Mouse (Mus musculus) lung, adult 10 weeks (tissue): ENCODE data around the gene Prl3d3. TPM values are rescaled to one million over a fixed set of nuclear protein-coding genes. Genes with fewer than 3 reads are reported as not detected.

Source experiments
- polyA plus RNA-seq: library from polyadenylated mRNA; stranded (reverse); fragments of 350-450 nt; fragmentation: Illumina TruSeq; extraction: RNeasy Lipid Tissue Mini Kit (QIAGEN cat#74804); gene quantifications from one replicate; pipeline ENCODE4 v1.2.3, GENCODE M21; 2014; ENCODE audit warnings: low read depth, low replicate concordance; ENCODE audit not compliant: insufficient read depth

Gene Prl3d3
- polyA plus RNA-seq: not detected

DNA sequence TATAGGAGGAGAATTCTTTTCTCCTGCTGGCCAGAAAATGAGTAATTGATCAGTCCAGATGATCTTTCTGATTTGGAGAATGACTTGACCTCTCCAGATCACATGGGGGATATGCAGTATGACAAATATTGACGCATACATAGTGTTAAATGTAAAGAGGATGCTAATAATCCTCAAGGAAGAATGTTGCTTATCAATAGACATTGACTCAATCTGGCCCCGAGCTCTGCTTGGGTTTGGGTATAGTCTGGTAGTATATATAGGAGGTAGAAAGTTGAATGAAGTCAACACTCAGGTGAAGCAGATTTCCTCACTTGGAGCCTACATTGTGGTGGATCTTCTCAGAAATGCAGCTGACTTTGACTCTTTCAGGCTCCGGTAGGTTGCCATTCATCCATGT lies at the start of gene Prl3d3:
TSS of gene Prl3d3 (plus strand) at position 301 of the 400 bp plus-strand sequence.

DNA sequence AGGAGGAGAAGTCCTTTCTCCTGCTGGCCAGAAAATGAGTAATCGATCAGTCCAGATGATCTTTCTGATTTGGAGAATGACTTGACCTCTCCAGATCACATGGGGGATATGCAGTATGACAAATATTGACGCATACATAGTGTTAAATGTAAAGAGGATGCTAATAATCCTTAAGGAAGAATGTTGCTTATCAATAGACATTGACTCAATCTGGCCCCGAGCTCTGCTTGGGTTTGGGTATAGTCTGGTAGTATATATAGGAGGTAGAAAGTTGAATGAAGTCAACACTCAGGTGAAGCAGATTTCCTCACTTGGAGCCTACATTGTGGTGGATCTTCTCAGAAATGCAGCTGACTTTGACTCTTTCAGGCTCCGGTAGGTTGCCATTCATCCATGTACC lies 35.2 kb upstream of the Prl3d3 start, which contains the start of gene Prl3d2:
TSS of gene Prl3d2 (plus strand) at position 301 of the 400 bp plus-strand sequence.

GRCm38 (mm10) chr13:27196359-27196758 lies 39.8 kb downstream of the Prl3d3 start, which contains the start of gene Prl3c1:
TSS of gene Prl3c1 (plus strand) at chr13:27196659.

Other genes with a start within 250 kb of the Prl3d3 start
- gene Prl, start 99.2 kb upstream of the Prl3d3 start, polyA plus RNA-seq: not detected
- gene Prl3d1, start 62.6 kb upstream of the Prl3d3 start, polyA plus RNA-seq: not detected
- not detected for gene Prl3d2, start 35.1 kb upstream of the Prl3d3 start, polyA plus RNA-seq
- gene Prl3c1, start 39.9 kb downstream of the Prl3d3 start, polyA plus RNA-seq: not detected
- gene Prl3b1, start 85.1 kb downstream of the Prl3d3 start, polyA plus RNA-seq: not detected
- not detected for gene Prl3a1, start 102.6 kb downstream of the Prl3d3 start, polyA plus RNA-seq
- not detected for gene Prl6a1, start 155.8 kb downstream of the Prl3d3 start, polyA plus RNA-seq
- gene Prl8a2, start 188.9 kb downstream of the Prl3d3 start, polyA plus RNA-seq: not detected
- not detected for gene Prl2b1, start 234.1 kb downstream of the Prl3d3 start, polyA plus RNA-seq